Mouse (Mus musculus): Measurements from ENCODE around the gene Rnf152.

GRCm38 (mm10) chr1:105374618-105375017 lies 18.1 kb upstream of the Rnf152 start:
- no peak for TF ChIP-seq CTCF (conservative IDR thresholded peaks at IDR 0.05; ENCODE audit: low read length)
- no peak for TF ChIP-seq NANOG (IDR thresholded peaks at IDR 0.05; ENCODE audit: borderline replicate concordance, low read length)
